30 mouse cellular contexts compared by ENCODE assay signal in the genomic region with DNA sequence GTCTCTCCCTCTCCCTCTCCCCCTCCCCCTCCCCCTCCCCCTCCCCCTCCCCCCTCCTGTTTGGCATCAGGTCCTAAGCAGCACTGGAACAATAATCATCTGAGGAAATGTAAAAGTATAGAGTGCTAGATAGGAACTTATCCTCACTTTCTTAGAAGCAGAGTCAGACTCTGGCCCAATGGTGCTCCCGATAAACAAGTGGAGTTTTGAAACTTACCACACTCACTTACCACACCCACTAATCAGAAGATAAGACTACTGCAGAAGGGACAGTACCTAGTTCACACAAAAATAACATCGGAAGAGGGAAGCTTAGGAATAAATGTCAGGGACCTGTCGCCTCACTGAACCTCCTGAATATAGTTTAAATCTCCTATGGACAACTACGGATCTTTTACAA. TPM values are rescaled to one million over a fixed set of nuclear protein-coding genes. Genes with fewer than 3 reads are reported as not detected.
DNase-seq lines count a peak whose midpoint lies in the region; ATAC-seq and TF ChIP-seq lines count a peak whose summit lies in the region.
"Had no signal": no experiment of that assay in that cellular context is flagged by ENCODE, and none has a peak within 500 bp of the region (broad histone marks: within the 10 kb centered on the region; RNA-seq: fewer than 3 reads in every experiment).

No protein-coding gene starts in this region.

- no peak overlapping the region for H3K4me3 ChIP-seq in heart, embryonic 11.5 days (ENCODE audit: low read depth, low read length)
- H3K4me3 ChIP-seq in heart, embryonic 10.5 days: no peak overlapping the region
- H3K4me3 ChIP-seq in liver, embryonic 14.5 days (ENCODE audit: insufficient read depth in 1 of 2, low read depth in 2 of 2, low read length in 2 of 2): no peak overlapping the region
- no peak overlapping the region for H3K4me3 ChIP-seq in stomach, embryonic 15.5 days (replicated peaks)
- H3K4me3 ChIP-seq in layer of hippocampus, adult 2 months: no peak overlapping the region
- H3K4me3 ChIP-seq in hindbrain, embryonic 14.5 days (replicated peaks; ENCODE audit: low read length): no peak overlapping the region
- H3K4me3 ChIP-seq: embryonic facial prominence, embryonic 13.5 days; hindbrain, embryonic 13.5 days; limb, embryonic 10.5 days; midbrain, embryonic 12.5 days; neural tube, embryonic 15.5 days had no signal

- peak; percentile 81 for ATAC-seq in heart, embryonic 11.5 days (replicated peaks; ENCODE audit: insufficient number of reproducible peaks, low FRiP score, low TSS enrichment)
- peak; percentile 91 for ATAC-seq in erythroblast, adult 5-6 weeks (replicated peaks; ENCODE audit: low FRiP score, poor library complexity, severe bottlenecking)
- peak; percentile 88 for ATAC-seq in liver, embryonic 14.5 days (ENCODE audit: insufficient read depth)
- peak; percentile 70; the same call in 1 of the 2 replicates for ATAC-seq in stomach, embryonic 15.5 days (ENCODE audit: insufficient read depth, low FRiP score, low read depth)
- no peak for ATAC-seq in hindbrain, embryonic 14.5 days (ENCODE audit: low FRiP score)
- ATAC-seq: forebrain, embryonic 14.5 days; inflammation-experienced regulatory T-cells, adult 6 months; lung, postnatal 0 days had no signal

- TF ChIP-seq EP300 in liver, embryonic 14.5 days (IDR thresholded peaks at IDR 0.05; ENCODE audit: low read depth): peak; percentile 85

- WGBS in heart, embryonic 11.5 days (ENCODE audit: insufficient replicate concordance): 78% methylated on average over 4 of the region's 4 CpGs
- 74% methylated on average over 4 of the region's 4 CpGs for WGBS in heart, embryonic 10.5 days
- WGBS in liver, embryonic 14.5 days (ENCODE audit: insufficient replicate concordance): 41% methylated on average over 4 of the region's 4 CpGs
- 80% methylated on average over 4 of the region's 4 CpGs for WGBS in stomach, embryonic 15.5 days
- 88% methylated on average over 4 of the region's 4 CpGs for WGBS in hindbrain, embryonic 14.5 days

- H3K9me3 ChIP-seq in heart, embryonic 11.5 days (replicated peaks; ENCODE audit: control insufficient read depth, low read length): no peaks in the 10 kb centered on the region
- no peaks in the 10 kb centered on the region for H3K9me3 ChIP-seq in heart, embryonic 10.5 days
- no peaks in the 10 kb centered on the region for H3K9me3 ChIP-seq in liver, embryonic 14.5 days (ENCODE audit: control insufficient read depth, low read length)
- H3K9me3 ChIP-seq in stomach, embryonic 15.5 days: no peaks in the 10 kb centered on the region
- H3K9me3 ChIP-seq in hindbrain, embryonic 14.5 days (ENCODE audit: control insufficient read depth, low read length): no peaks in the 10 kb centered on the region
- H3K9me3 ChIP-seq: embryonic facial prominence, embryonic 13.5 days; hindbrain, embryonic 13.5 days; limb, embryonic 10.5 days; midbrain, embryonic 12.5 days; neural tube, embryonic 15.5 days had no signal

- H3K27ac ChIP-seq in heart, embryonic 11.5 days (ENCODE audit: low read depth, low read length): no peak overlapping the region
- H3K27ac ChIP-seq in heart, embryonic 10.5 days: no peak overlapping the region
- H3K27ac ChIP-seq in liver, embryonic 14.5 days: peak overlapping the region; percentile 77
- H3K27ac ChIP-seq in stomach, embryonic 15.5 days: no peak overlapping the region
- H3K27ac ChIP-seq in layer of hippocampus, adult 2 months: no peak overlapping the region
- H3K27ac ChIP-seq in hindbrain, embryonic 14.5 days: no peak overlapping the region
- H3K27ac ChIP-seq: embryonic facial prominence, embryonic 13.5 days; hindbrain, embryonic 13.5 days; kidney, postnatal 0 days; limb, embryonic 10.5 days; macrophage; midbrain, embryonic 12.5 days; neural tube, embryonic 15.5 days had no signal

- no peaks in the 10 kb centered on the region for H3K36me3 ChIP-seq in heart, embryonic 11.5 days (ENCODE audit: control insufficient read depth, insufficient read depth, low read length)
- no peaks in the 10 kb centered on the region for H3K36me3 ChIP-seq in heart, embryonic 10.5 days
- no peaks in the 10 kb centered on the region for H3K36me3 ChIP-seq in liver, embryonic 14.5 days (replicated peaks; ENCODE audit: control insufficient read depth, insufficient read depth, low read depth)
- H3K36me3 ChIP-seq in stomach, embryonic 15.5 days: no peaks in the 10 kb centered on the region
- H3K36me3 ChIP-seq in hindbrain, embryonic 14.5 days (replicated peaks; ENCODE audit: control insufficient read depth, insufficient read depth): no peaks in the 10 kb centered on the region
- H3K36me3 ChIP-seq: embryonic facial prominence, embryonic 13.5 days; hindbrain, embryonic 13.5 days; limb, embryonic 10.5 days; midbrain, embryonic 12.5 days; neural tube, embryonic 15.5 days had no signal

- TF ChIP-seq CTCF in liver, embryonic 14.5 days (IDR thresholded peaks at IDR 0.05; ENCODE audit: low read depth): no peak
- no peak for TF ChIP-seq CTCF in layer of hippocampus, adult 2 months (conservative IDR thresholded peaks at IDR 0.05)

- no peak overlapping the region for H3K4me2 ChIP-seq in heart, embryonic 11.5 days
- peak overlapping the region; percentile 42 for H3K4me2 ChIP-seq in liver, embryonic 14.5 days (ENCODE audit: low read depth)
- H3K4me2 ChIP-seq in stomach, embryonic 15.5 days: no peak overlapping the region
- no peak overlapping the region for H3K4me2 ChIP-seq in hindbrain, embryonic 14.5 days (replicated peaks)
- H3K4me2 ChIP-seq: embryonic facial prominence, embryonic 13.5 days; hindbrain, embryonic 13.5 days; midbrain, embryonic 12.5 days; neural tube, embryonic 15.5 days had no signal

- H3K27me3 ChIP-seq in heart, embryonic 11.5 days (ENCODE audit: control insufficient read depth, insufficient read depth, low read length): no peaks in the 10 kb centered on the region
- no peaks in the 10 kb centered on the region for H3K27me3 ChIP-seq in heart, embryonic 10.5 days (ENCODE audit: insufficient read depth, poor library complexity, severe bottlenecking)
- H3K27me3 ChIP-seq in liver, embryonic 14.5 days (ENCODE audit: control insufficient read depth, insufficient read depth, low read length): no peaks in the 10 kb centered on the region
- no peaks in the 10 kb centered on the region for H3K27me3 ChIP-seq in stomach, embryonic 15.5 days (replicated peaks)
- no peaks in the 10 kb centered on the region for H3K27me3 ChIP-seq in hindbrain, embryonic 14.5 days (ENCODE audit: control insufficient read depth, insufficient read depth, low read length)
- H3K27me3 ChIP-seq: hindbrain, embryonic 13.5 days; midbrain, embryonic 12.5 days; neural tube, embryonic 15.5 days had no signal

- no peak overlapping the region for H3K9ac ChIP-seq in heart, embryonic 11.5 days (ENCODE audit: low read depth, low read length)
- H3K9ac ChIP-seq in liver, embryonic 14.5 days (replicated peaks): no peak overlapping the region
- H3K9ac ChIP-seq in stomach, embryonic 15.5 days: no peak overlapping the region
- no peak overlapping the region for H3K9ac ChIP-seq in hindbrain, embryonic 14.5 days
- H3K9ac ChIP-seq: embryonic facial prominence, embryonic 13.5 days; hindbrain, embryonic 13.5 days; midbrain, embryonic 12.5 days; neural tube, embryonic 15.5 days had no signal

- no peaks in the 10 kb centered on the region for H3K4me1 ChIP-seq in heart, embryonic 11.5 days (ENCODE audit: control insufficient read depth, insufficient read depth, low read length)
- no peaks in the 10 kb centered on the region for H3K4me1 ChIP-seq in heart, embryonic 10.5 days
- H3K4me1 ChIP-seq in liver, embryonic 14.5 days (replicated peaks; ENCODE audit: control insufficient read depth in 2 of 2, insufficient read depth in 2 of 2, low read length in 1 of 2): peaks cover 20 to 22% of the 10 kb centered on the region in 2 experiments
- H3K4me1 ChIP-seq in stomach, embryonic 15.5 days: no peaks in the 10 kb centered on the region
- H3K4me1 ChIP-seq in hindbrain, embryonic 14.5 days (replicated peaks; ENCODE audit: control insufficient read depth, insufficient read depth, low read length): no peaks in the 10 kb centered on the region
- H3K4me1 ChIP-seq: embryonic facial prominence, embryonic 13.5 days; hindbrain, embryonic 13.5 days; limb, embryonic 10.5 days; midbrain, embryonic 12.5 days; neural tube, embryonic 15.5 days had no signal

- no peak for DNase-seq in heart, embryonic 10.5 days (ENCODE audit: low spot score)
- peak; percentile 58 to 70 (median 66) for DNase-seq in liver, embryonic 14.5 days (ENCODE audit: low read depth in 3 of 3, low spot score in 3 of 3)
- DNase-seq in layer of hippocampus, adult 2 months (ENCODE audit: low spot score in 2 of 2): no peak
- no peak for DNase-seq in hindbrain, embryonic 14.5 days (ENCODE audit: low spot score)
- no peak for DNase-seq in left cerebral cortex, adult 18-20 months (ENCODE audit: low spot score in 2 of 2)
- DNase-seq: adrenal gland, adult 2 months; cerebellum, adult 18-20 months; cerebellum, postnatal 25 days; embryo, embryonic 11 days; gastrocnemius, postnatal 10 days; heart, adult 11 months; kidney, adult 18-20 months; thymus, postnatal 36 days had no signal

RNA-seq across cellular contexts. Expression of gene Bex4, which starts 3.2 kb away (rescaled TPM):
- polyA plus RNA-seq in heart, embryonic 11.5 days (2014; fragmentation: Nextera tagmentation; extraction: Ambion mirVana): 221 and 236 TPM in 2 replicates
- 183 and 228 TPM in 2 replicates for polyA plus RNA-seq in heart, embryonic 10.5 days (2016; fragmentation: Nextera tagmentation; extraction: Ambion mirVana)
- 10.7 and 16.7 TPM in 2 replicates for total RNA-seq in erythroblast, adult 5-6 weeks (2015; ENCODE audit: low replicate concordance)
- total RNA-seq in erythroblast, adult 5-6 weeks (2017; ENCODE audit: low replicate concordance): 11.8 and 12.5 TPM in 2 replicates
- polyA plus RNA-seq in liver, embryonic 14.5 days (2012; rRNA removed): 73.5 and 131 TPM in 2 replicates
- 154 and 162 TPM in 2 replicates for polyA plus RNA-seq in liver, embryonic 14.5 days (2014; fragmentation: Nextera tagmentation; extraction: Ambion mirVana)
- 123 and 143 TPM in 2 replicates for polyA plus RNA-seq in stomach, embryonic 15.5 days (2015; fragmentation: Nextera tagmentation; extraction: Ambion mirVana)
- 10 to 100 TPM; 18.5 to 22.0 TPM for total RNA-seq in layer of hippocampus, adult 2 months (2021)
- 140 TPM in 2 replicates for polyA plus RNA-seq in hindbrain, embryonic 14.5 days (2014; fragmentation: Nextera tagmentation; extraction: Ambion mirVana)
- 10 to 100 TPM; 18.6 to 21.7 TPM for total RNA-seq in left cerebral cortex, adult 18-20 months (2021)
- total RNA-seq: gastrocnemius, postnatal 10 days had no signal
- polyA plus RNA-seq: adrenal gland, adult 2 months; inflammation-experienced regulatory T-cells, adult 6 months; macrophage had no signal

RNA-seq across cellular contexts. Expression of gene Tceal8, which starts 36.6 kb away (rescaled TPM):
- 281 and 290 TPM in 2 replicates for polyA plus RNA-seq in heart, embryonic 11.5 days (2014; fragmentation: Nextera tagmentation; extraction: Ambion mirVana)
- polyA plus RNA-seq in heart, embryonic 10.5 days (2016; fragmentation: Nextera tagmentation; extraction: Ambion mirVana): 256 and 309 TPM in 2 replicates
- 20.7 and 26.5 TPM in 2 replicates for total RNA-seq in erythroblast, adult 5-6 weeks (2015; ENCODE audit: low replicate concordance)
- total RNA-seq in erythroblast, adult 5-6 weeks (2017; ENCODE audit: low replicate concordance): 31.0 and 39.6 TPM in 2 replicates
- polyA plus RNA-seq in liver, embryonic 14.5 days (2012; rRNA removed): 66.5 and 105 TPM in 2 replicates
- polyA plus RNA-seq in liver, embryonic 14.5 days (2014; fragmentation: Nextera tagmentation; extraction: Ambion mirVana): 189 and 191 TPM in 2 replicates
- 188 and 195 TPM in 2 replicates for polyA plus RNA-seq in stomach, embryonic 15.5 days (2015; fragmentation: Nextera tagmentation; extraction: Ambion mirVana)
- 10 to 100 TPM; 33.2 to 40.7 TPM for total RNA-seq in layer of hippocampus, adult 2 months (2021)
- 129 and 130 TPM in 2 replicates for polyA plus RNA-seq in hindbrain, embryonic 14.5 days (2014; fragmentation: Nextera tagmentation; extraction: Ambion mirVana)
- 10 to 100 TPM; 37.1 to 40.3 TPM for total RNA-seq in left cerebral cortex, adult 18-20 months (2021)

RNA-seq across cellular contexts. Expression of gene Nxf3, which starts 50.5 kb away (rescaled TPM):
- polyA plus RNA-seq in heart, embryonic 11.5 days (2014; fragmentation: Nextera tagmentation; extraction: Ambion mirVana): 0.53 and 0.56 TPM in 2 replicates
- polyA plus RNA-seq in heart, embryonic 10.5 days (2016; fragmentation: Nextera tagmentation; extraction: Ambion mirVana): 0.39 and 0.43 TPM in 2 replicates
- 1.9 and 2.5 TPM in 2 replicates for total RNA-seq in erythroblast, adult 5-6 weeks (2015; ENCODE audit: low replicate concordance)
- total RNA-seq in erythroblast, adult 5-6 weeks (2017; ENCODE audit: low replicate concordance): 0.17 and 0.28 TPM in 2 replicates
- 0.24 and 0.39 TPM in 2 replicates for polyA plus RNA-seq in liver, embryonic 14.5 days (2012; rRNA removed)
- polyA plus RNA-seq in liver, embryonic 14.5 days (2014; fragmentation: Nextera tagmentation; extraction: Ambion mirVana): 0.17 and 0.23 TPM in 2 replicates
- 0.06 TPM in 1 of 2 replicates, not detected in the other for polyA plus RNA-seq in stomach, embryonic 15.5 days (2015; fragmentation: Nextera tagmentation; extraction: Ambion mirVana)
- under 1 TPM in 1 of 2 experiments, not detected in 1; 0.12 TPM for total RNA-seq in layer of hippocampus, adult 2 months (2021)
- polyA plus RNA-seq in hindbrain, embryonic 14.5 days (2014; fragmentation: Nextera tagmentation; extraction: Ambion mirVana): not detected in 2 replicates
- total RNA-seq in left cerebral cortex, adult 18-20 months (2021): not detected
- total RNA-seq: adrenal gland, adult 2 months; gastrocnemius, postnatal 10 days; layer of hippocampus, postnatal 14 days; liver, adult 2 months had no signal
- polyA plus RNA-seq: adrenal gland, adult 2 months; embryonic facial prominence, embryonic 13.5 days; hindbrain, embryonic 13.5 days; inflammation-experienced regulatory T-cells, adult 6 months; kidney, postnatal 0 days; large intestine, adult 2 months; limb, embryonic 10.5 days; liver, adult 2 months; macrophage; midbrain, embryonic 12.5 days; neural tube, embryonic 15.5 days; small intestine, adult 2 months had no signal

Comparison
In these comparisons a context has a peak if more than half of its experiments do, and no peak if none do; other contexts are left out.
1. DNase-seq: peak in liver, embryonic 14.5 days (3 of 3); none in heart, embryonic 10.5 days (single experiment), layer of hippocampus, adult 2 months (0 of 2), hindbrain, embryonic 14.5 days (single experiment) and left cerebral cortex, adult 18-20 months (0 of 2).